Mouse (Mus musculus) testis, adult 2 months (tissue): ENCODE measurements around the gene Igsf11. TPM values are rescaled to one million over a fixed set of nuclear protein-coding genes. Genes with fewer than 3 reads are reported as not detected.

Experiments
- H3K27ac ChIP-seq: fragments of 200-500 bp; 2 replicates; pipeline ENCODE4 v1.5.1; 2012; ENCODE audit warnings: low read depth, low read length; ENCODE audit not compliant: control insufficient read depth, insufficient read depth
- H3K27me3 ChIP-seq: fragments of 200-500 bp; 2 replicates; pipeline ENCODE4 v1.6.1; 2012; ENCODE audit warnings: mild to moderate bottlenecking, low read length, moderate library complexity; ENCODE audit not compliant: control insufficient read depth, insufficient read depth
- H3K36me3 ChIP-seq: fragments of 200-500 bp; 2 replicates; pipeline ENCODE4 v1.6.1; 2012; ENCODE audit warnings: mild to moderate bottlenecking, low read length; ENCODE audit not compliant: control insufficient read depth, insufficient read depth
- H3K4me1 ChIP-seq: fragments of 200-500 bp; 2 replicates; pipeline ENCODE4 v1.6.1; 2012; ENCODE audit warnings: low read length; ENCODE audit not compliant: control insufficient read depth, insufficient read depth
- H3K4me3 ChIP-seq: fragments of 200-500 bp; 2 replicates; pipeline ENCODE4 v1.5.1; 2012; ENCODE audit warnings: low read depth, mild to moderate bottlenecking, low read length, moderate library complexity, mixed read lengths; ENCODE audit not compliant: control insufficient read depth
- CTCF ChIP-seq: fragments of 200-500 bp; IDR thresholded peaks from 2 replicates; pipeline ENCODE4 v1.5.1; 2012; ENCODE audit warnings: low read depth, mild to moderate bottlenecking, inconsistent platforms, low read length, moderate library complexity; ENCODE audit not compliant: control insufficient read depth, insufficient read depth, insufficient replicate concordance
- POLR2A ChIP-seq: fragments of 200-500 bp; IDR thresholded peaks from 2 replicates; pipeline ENCODE4 v1.6.1; 2012; ENCODE audit warnings: low read depth, mild to moderate bottlenecking, inconsistent platforms, low read length, moderate library complexity; ENCODE audit not compliant: control insufficient read depth
- polyA plus RNA-seq: library from polyadenylated mRNA; depleted of rRNA; stranded (reverse); fragments of >200 nt; gene quantifications from 2 replicates; pipeline ENCODE4 v1.2.3, GENCODE M21; 2012

Gene Igsf11
- polyA plus RNA-seq, 1 experiment: 95.5 TPM

DNA sequence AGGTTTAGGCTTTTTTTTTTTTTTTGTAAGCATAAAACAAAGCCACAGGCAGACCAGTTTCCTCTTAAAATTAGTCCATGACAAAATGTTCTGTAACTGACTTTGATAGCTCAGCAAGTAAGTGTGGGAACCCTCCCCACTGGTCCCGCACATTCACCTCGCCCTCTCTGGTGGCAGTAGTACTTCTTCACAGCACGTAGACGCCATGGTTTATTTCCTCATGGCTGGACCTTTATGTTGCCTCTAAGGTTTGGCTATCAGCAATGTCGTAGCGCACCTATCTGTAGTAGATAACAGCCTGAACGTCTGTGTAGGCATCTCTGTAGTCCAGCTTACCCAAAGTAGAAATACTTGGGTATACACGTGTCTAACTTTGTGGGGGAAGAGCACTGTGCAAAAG lies 17.6 kb downstream of the Igsf11 start:
- no peaks in the 10 kb centered on the region for H3K36me3 ChIP-seq
- H3K27me3 ChIP-seq: no peaks in the 10 kb centered on the region
- no peak overlapping the region for H3K4me3 ChIP-seq
- TF ChIP-seq CTCF: no peak
- no peak for TF ChIP-seq POLR2A
- no peak overlapping the region for H3K27ac ChIP-seq
- peaks cover 2% of the 10 kb centered on the region; the same call in 1 of the 2 replicates for H3K4me1 ChIP-seq

- no peaks in the 10 kb centered on the region for H3K36me3 ChIP-seq
- no peaks in the 10 kb centered on the region for H3K27me3 ChIP-seq
- no peak overlapping the region for H3K4me3 ChIP-seq
- no peaks in the 10 kb centered on the region for H3K4me1 ChIP-seq
- no peak overlapping the region for H3K27ac ChIP-seq
- TF ChIP-seq CTCF (no peak), POLR2A (no peak)
Observed at GRCm38 (mm10) chr16:38915451-38915850, 23.0 kb downstream of the Igsf11 start.

GRCm38 (mm10) chr16:38916053-38916786 lies 23.7 kb downstream of the Igsf11 start:
- TF ChIP-seq CTCF: no peak
- TF ChIP-seq POLR2A: no peak

DNA sequence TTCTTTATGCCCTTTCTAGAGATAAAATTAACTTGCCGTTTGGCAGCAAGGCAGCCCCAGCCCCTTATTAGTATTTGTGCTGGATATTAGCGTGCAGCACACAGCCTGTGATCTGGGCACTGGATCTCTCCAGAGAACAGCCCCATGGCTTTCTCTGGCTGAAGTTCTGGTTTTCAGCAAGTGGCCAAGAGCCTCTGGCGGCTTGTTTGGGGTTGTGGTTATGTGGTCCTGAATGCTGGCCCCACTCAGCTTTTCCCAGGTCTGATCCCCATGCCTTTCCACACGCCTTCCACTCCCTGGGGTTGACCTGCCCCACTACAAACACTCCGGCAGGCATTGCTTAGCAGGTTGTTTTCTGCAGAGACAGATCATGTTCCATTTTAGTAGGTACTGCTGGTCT lies 24.4 kb downstream of the Igsf11 start:
- TF ChIP-seq POLR2A (no peak), CTCF (no peak)
- Histone ChIP-seq H3K4me1 (no peaks in the 10 kb centered on the region), H3K4me3 (no peak overlapping the region), H3K27ac (no peak overlapping the region), H3K27me3 (no peaks in the 10 kb centered on the region), H3K36me3 (no peaks in the 10 kb centered on the region)

More at GRCm38 (mm10) chr16:38916053-38916786, 23.7 kb downstream of the Igsf11 start:
- H3K4me3 ChIP-seq: no peak overlapping the region
- H3K4me1 ChIP-seq: no peaks in the 10 kb centered on the region
- no peaks in the 10 kb centered on the region for H3K36me3 ChIP-seq
- no peak overlapping the region for H3K27ac ChIP-seq
- H3K27me3 ChIP-seq: no peaks in the 10 kb centered on the region

DNA sequence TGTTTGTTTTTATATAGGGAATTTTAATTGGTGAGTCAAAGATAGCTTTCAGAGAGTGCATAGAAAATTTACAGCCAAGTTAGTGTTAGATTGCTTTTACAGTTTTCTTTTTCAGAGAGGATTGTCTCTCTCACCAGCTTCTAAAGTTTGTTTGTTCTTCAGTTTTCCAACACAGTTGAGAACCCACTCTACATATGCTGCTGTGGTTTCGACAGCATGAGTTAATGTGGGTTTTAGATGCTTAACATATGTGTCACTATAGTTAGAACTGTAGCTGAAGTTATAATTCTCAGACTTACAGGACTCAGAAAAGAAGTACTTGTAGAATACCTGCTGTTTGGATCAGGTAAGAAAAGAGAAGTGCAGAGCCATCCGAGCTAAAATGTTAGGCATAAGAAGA lies 25.6 kb downstream of the Igsf11 start:
- Histone ChIP-seq H3K4me3 (no peak overlapping the region), H3K27me3 (no peaks in the 10 kb centered on the region), H3K36me3 (no peaks in the 10 kb centered on the region), H3K27ac (no peak overlapping the region), H3K4me1 (no peaks in the 10 kb centered on the region)
- no peak for TF ChIP-seq CTCF
- TF ChIP-seq POLR2A: no peak

GRCm38 (mm10) chr16:38920488-38920887 lies 28.0 kb downstream of the Igsf11 start:
- H3K4me3 ChIP-seq: no peak overlapping the region
- H3K27me3 ChIP-seq: no peaks in the 10 kb centered on the region
- TF ChIP-seq POLR2A (no peak), CTCF (no peak)
- H3K27ac ChIP-seq: no peak overlapping the region
- H3K4me1 ChIP-seq: no peaks in the 10 kb centered on the region
- H3K36me3 ChIP-seq: no peaks in the 10 kb centered on the region

DNA sequence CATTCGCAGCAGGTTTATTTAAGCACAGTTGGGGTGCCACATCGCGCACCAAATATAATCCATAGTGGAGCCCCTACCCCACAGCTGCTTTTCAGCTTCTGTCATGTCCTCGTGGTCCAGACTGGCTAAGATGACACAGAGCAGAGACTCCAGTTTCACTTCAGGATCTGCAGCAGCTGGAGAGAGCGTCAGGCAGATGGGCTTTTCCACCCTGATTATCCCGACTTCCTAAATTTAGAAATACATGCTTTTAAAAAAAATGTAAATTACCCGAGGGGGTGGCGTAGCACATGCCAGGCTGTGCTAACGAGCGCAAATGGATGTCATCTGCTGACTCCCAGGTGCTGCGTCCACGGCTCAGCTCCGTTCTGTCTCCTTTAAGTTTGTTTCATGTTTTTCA lies 32.5 kb downstream of the Igsf11 start:
- no peak for TF ChIP-seq POLR2A
- no peak for TF ChIP-seq CTCF
- Histone ChIP-seq H3K4me3 (no peak overlapping the region), H3K36me3 (no peaks in the 10 kb centered on the region), H3K27me3 (no peaks in the 10 kb centered on the region), H3K4me1 (peaks cover 8% of the 10 kb centered on the region), H3K27ac (no peak overlapping the region)
